Mouse (Mus musculus) left cerebral cortex, postnatal 4 days (tissue): ENCODE results near the gene Dcun1d4. TPM values are rescaled to one million over a fixed set of nuclear protein-coding genes. Genes with fewer than 3 reads are reported as not detected.
A peak's percentile ranks its signal among the peaks of the same experiment; 100 is the strongest.

Experiments
- DNase-seq: peaks from one replicate; pipeline ENCODE4 v3.0.0-alpha.2; 2022
- intact Hi-C: fragments of 180-260 bp; cut with DNase I; formaldehyde crosslinking; loops from one replicate; pipeline ENCODE4 v1.15.1; 2025
- total RNA-seq, 2 experiments: library from RNA; stranded (reverse); gene quantifications; 2 replicates each; pipeline ENCODE4 v1.2.3; 2021

Gene Dcun1d4
- total RNA-seq, 2 experiments from 2014 or later = 68.2 to 72.1 TPM

DNA sequence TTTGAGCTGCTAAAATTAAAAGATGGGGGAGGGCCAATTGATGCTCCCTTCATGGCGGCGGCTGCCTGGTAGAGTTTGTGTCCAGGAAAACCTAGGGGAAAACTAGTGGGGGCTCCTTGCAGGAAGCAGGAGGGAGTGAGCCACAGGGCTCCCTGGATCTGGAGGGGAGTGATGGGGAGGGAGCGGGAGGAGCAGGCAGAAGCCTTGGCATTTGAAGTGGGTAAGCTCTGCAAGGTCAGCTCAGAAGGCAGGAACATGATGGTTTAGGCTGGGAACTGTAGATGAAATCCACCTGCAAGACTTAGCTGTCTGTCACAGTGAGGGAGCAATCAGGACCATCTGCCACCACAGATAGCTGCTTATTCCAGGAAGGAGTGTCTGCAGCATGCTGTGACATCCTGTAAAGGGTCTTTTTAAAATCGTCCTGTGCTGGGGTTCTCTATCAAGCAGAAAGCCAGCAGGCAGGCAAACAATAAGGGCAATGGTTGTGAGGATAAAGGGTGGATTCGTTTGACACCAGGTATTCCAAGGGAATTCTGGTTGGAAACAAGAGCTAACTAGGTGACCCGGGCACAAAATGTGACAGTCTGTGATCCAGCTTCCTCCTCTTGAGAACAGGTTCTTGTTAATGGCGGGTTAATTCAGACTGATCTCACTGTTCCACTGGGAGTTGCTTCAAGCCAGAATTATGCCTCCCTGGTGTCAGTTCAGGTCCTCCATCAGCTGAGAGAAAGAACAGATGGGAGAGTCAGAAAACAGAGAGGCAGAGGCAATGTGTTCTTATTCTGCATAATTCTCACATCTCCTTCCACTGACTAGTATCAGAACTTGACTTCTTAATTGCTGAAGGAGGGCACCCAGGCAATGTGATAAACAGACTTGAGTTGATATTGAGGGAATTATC lies 104.7 kb downstream of the Dcun1d4 start:
- DNase-seq = peak; percentile 28
- intact Hi-C loops = no loop called here

DNA sequence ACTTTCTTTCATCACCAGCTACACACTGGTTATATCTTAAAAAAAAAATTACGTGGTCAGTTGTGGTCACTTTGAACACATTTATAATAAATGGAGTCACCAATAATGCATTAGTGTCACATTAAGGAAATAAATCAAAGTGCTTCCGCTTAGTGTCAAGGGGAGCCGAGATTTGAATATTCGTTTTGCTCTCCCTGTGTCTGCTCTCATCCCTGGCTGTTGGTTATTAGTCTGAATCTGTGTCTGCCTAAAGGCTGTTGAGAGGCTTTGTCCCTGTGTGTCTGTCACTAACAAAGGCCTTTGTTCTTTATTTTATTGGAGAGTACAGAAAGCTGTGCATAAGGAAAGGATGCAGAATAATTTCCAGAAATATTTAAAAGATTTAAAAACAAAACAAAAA lies 105.8 kb downstream of the Dcun1d4 start:
- DNase-seq = no peak
- intact Hi-C loops = no loop called here

DNA sequence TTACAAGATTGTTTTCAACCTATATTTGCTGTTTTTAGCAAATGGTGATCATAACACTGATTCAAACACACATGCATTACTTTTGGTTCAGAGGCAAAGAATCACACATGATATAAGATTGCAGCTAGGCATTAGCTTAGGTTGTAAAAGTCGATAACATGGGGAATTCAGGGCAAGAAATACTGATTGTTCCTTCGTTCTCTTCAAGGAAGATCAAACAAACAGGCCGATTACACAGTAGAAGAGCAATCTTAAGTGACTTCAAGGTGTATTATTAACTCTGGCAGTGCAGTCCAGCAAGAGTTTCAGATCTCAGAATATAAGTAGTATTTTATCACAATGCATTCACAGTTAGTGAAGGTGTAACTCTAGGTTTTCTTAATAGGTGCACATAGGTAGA lies 106.3 kb downstream of the Dcun1d4 start:
- intact Hi-C loops = no loop called here
- DNase-seq = no peak

DNA sequence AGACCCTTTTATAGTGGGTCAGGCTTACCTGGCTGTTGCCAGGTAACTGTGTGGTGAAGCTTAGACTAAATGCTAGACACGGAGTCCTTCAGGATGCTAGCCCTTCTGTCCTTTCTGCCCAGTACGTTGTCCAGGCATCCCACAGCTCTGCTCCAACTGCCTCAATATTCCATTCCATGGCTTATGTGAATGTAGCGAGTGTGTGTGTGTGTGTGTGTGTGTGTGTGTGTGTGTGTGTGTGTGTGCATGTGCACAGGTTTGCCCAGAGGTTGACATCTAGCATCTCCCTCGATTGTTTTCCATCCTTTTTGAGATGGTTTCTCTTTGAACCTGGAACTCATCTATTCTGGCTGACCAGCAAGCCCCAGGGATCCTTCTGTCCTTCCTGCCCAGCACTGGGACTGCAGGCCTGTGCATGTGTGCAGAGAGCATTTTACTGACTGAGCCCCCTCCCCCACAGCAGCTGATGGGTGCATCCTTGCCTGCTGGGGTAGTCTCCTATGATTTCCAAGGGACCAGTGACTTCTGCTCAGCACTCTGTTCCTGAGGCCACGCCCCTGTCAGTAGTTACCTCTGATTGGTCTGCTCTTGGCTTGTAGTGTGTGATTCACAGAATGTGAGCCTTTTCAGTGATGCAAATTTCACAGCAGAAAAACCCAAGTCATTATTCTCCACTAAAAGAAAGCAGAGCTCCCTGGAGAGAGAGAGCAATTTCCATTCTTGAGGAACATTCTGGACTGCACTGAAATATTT lies 118.3 kb downstream of the Dcun1d4 start:
- DNase-seq = peak; percentile 10

DNA sequence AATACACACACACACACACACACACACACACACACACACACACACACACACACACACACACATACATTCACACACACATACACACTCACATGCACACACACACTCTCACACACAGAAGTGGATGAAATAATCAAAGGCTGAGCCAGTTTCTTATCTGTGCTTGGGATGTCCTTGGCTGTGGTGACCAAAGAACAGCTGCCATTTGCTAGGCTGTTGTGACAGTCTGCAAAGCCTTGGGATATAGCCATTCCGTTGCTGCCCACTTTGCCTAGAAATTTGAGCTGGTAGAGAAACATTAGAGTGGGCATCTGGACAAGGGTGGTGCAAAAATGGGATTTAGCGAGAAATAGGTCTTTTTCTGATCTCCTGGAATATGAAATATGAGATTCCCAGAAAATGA lies 119.2 kb downstream of the Dcun1d4 start:
- no peak for DNase-seq
- intact Hi-C loops = no loop called here

More for the DNA sequence above, 118.3 kb downstream of the Dcun1d4 start:
- intact Hi-C loops = no loop called here

DNA sequence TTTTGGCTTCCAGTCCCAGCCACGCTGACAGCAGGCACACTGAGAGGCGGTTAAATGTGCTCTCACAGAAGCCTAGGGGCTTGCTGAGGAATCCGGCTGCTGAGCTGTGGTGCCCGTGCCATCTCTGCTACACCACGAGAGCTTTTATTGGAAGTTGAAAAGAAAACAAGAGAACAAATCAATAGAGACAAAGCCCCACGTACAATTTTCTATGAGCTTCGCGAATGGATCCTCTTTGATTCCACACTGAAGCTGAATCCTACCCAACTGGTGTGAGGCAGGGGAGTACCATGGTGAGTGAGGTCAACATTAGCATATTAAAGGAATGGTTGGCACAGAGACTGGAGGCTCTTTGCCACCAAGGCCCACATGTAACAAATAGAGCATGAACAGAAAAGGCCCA lies 120.6 kb downstream of the Dcun1d4 start:
- DNase-seq = peak; percentile 46
- intact Hi-C loops = no loop called here

DNA sequence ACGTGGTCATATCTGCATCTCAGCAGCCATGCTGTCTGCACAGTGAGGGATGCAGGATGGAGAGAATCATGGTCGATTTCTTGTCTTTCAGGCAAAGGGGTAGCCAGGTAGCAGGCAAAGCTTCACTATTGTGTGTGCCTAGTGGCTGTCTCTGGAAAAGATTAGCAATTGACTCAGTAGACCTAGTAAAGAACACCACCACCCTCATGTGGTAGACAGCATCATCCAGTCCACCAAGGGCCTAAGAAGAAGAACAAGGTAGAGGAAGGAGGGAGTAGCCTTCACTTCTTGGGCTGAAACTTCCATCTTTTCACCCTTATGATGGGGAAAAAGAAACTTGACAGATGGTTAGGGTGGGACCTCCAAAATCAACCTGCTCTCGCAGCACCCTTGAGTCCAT lies 122.1 kb downstream of the Dcun1d4 start:
- no peak for DNase-seq
- intact Hi-C loops = no loop called here

DNA sequence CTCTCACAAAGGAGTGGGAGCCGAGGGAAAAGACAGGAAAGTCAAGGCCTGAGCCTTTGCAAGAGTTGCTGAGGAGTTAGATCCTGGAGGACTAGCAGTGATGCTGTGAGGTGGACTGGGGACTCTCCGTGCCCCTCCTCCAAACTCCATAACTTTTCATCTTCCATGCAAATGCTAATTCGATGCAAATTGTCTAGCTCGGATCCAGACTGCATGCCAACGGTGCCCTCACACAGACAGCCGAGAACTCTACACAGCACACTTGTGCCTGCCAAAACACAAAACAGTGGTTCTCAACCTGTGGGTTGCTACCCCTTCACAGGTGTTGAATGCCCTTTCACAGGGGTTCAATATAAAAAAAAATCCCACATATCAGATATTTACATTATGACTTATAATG lies 123.7 kb downstream of the Dcun1d4 start:
- intact Hi-C loops = no loop called here
- DNase-seq = no peak

DNA sequence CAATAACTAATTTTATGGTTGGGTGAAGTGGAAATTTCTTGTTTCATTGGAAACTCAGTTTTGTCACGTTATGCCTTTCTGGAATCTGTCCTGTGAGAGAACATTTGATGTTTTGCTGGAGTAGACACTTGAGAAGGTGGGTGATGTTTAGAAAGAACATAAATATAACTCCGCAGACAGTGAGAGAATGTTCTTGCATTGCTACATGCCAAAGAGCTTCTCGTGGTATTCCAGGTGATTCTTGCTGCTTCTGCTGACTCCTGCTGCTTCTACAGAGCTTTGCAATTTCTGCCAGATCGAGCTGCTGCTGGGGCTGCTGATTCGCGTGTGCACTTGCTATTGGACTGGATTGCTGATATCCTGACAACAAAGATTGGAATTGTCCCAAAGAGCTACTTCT lies 124.2 kb downstream of the Dcun1d4 start:
- intact Hi-C loops = no loop called here
- no peak for DNase-seq

Other genes with a start within 250 kb of the Dcun1d4 start
- gene Fryl, start 224.4 kb upstream of the Dcun1d4 start, total RNA-seq = 10 to 100 TPM; 69.6 to 81.4 TPM
- 100 to 1,000 TPM; 265 to 277 TPM for gene Ociad1, start 188.2 kb upstream of the Dcun1d4 start, total RNA-seq
- 10 to 100 TPM; 26.0 to 30.7 TPM for gene Ociad2, start 140.0 kb upstream of the Dcun1d4 start, total RNA-seq
- 1 to 10 TPM; 3.5 to 4.2 TPM for gene Cwh43, start 74.9 kb upstream of the Dcun1d4 start, total RNA-seq
- gene Lrrc66, start 151.5 kb downstream of the Dcun1d4 start, total RNA-seq = under 1 TPM in 1 of 2 experiments, not detected in 1; 0.12 TPM
- gene Sgcb, start 166.8 kb downstream of the Dcun1d4 start, total RNA-seq = 10 to 100 TPM; 44.5 to 44.6 TPM
- 1 to 10 TPM; 1.3 to 1.7 TPM for gene Spata18, start 170.4 kb downstream of the Dcun1d4 start, total RNA-seq